Mouse (Mus musculus) heart, postnatal 4 days (tissue): Measurements from ENCODE around the gene Prelid3b. TPM values are rescaled to one million over a fixed set of nuclear protein-coding genes. Genes with fewer than 3 reads are reported as not detected.

Experiments used
- DNase-seq: peaks from one replicate; pipeline ENCODE4 v3.0.0; 2021
- total RNA-seq, 2 experiments: library from RNA; stranded (reverse); gene quantifications; 2 replicates each; pipeline ENCODE4 v1.2.3; 2021

Gene Prelid3b
- total RNA-seq = 100 to 1,000 TPM in 1 of 2 experiments, 10 to 100 TPM in 1; 96.7 to 106 TPM

DNA sequence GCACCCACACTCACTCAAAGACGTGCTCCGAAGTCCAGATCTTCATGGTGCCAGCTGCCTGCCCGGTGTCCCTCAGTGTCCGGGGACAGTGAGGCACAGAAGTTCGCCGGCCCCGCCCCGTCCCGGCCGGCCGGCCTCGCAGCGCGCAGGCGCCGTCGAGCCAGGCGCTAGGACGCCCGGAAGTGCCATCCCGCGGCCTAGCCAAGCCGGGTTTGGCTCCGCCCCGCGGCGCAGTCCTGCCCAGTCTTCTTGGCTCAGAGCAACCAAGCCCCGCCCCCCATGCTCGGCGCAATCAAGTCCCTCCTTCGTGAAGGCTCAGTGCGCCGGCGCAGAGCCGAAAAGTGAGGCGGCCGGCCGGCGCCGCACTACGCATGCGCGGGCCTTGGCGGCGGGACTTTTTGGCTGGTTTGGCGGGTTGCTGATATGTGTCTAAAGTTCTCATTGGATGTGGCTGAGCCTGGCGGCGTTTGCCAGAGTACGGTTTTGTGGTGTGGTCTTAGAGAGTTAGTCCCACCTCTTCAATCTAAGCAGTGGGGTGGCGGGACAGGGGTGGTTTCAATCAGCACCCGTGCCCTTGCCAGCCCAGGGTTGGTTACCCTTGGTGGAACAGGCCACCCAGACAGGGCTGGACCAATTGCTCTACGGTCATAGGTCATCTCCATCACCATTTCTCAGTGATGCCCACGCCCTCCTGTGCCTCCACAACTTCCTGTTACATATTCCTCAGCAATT is at the start of gene Prelid3b:
Prelid3b (minus strand) TSS at position 264 of the 732 bp plus-strand sequence.
- peak; percentile 100 for DNase-seq

DNA sequence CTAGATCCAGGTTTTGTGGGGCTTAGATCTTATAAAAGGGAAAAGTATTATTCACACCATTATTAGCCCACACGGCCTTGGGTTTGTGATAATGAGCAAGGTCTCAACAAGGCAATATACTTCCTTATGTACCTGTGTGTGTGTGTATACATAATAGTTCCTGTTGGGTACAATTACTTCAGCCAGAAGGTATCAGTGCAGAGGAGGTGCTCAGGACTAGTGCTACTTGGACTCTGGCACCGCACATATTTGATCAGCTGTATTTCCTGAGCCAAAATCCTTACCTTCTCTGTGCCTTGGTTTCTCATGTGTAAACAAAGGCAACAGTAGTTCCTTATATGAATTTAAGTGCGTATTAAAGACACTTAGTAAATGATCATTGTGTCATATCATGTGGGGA is 49.3 kb upstream of the Prelid3b start:
- DNase-seq = no peak

GRCm38 (mm10) chr2:174517141-174518079 is 44.5 kb upstream of the Prelid3b start:
- no peak for DNase-seq

DNA sequence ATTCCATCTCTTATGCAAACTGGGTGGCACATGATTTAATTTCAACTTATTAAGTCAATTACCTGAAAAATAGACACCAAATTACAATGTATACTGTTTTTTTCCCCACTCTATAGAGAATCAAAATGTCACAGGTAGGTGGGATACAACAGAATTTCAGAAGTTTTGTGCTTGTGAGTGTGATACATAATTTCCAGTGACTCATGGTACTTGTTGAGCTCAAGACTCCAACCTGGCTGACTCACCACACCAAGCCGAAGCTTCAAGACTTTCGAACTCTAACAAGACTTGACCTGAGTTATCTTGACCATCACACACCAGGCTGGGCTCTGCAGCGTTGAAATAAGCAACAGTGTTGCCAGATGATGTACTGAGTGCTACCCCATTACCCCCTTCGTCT is 42.0 kb upstream of the Prelid3b start:
- no peak for DNase-seq

DNA sequence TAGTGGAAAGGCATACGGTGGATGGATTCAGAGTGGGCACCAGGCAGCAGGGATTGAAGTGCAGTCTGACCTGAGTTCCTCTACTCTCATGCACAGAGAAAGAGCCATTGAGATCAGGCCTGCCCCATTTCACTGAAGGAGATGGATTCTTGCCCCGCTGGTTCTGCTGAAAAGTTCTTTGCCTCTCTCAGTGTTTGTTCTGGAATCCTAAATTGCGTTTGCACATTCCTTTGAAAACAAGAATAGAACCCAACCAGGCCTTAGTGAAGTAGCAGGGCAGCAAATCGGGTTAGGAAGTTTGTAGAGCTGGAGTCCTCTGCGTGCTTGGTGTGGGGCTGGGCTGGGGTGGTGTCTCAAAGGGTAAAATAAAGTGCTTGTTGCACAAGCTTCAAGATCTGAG is 40.9 kb upstream of the Prelid3b start:
- no peak for DNase-seq

DNA sequence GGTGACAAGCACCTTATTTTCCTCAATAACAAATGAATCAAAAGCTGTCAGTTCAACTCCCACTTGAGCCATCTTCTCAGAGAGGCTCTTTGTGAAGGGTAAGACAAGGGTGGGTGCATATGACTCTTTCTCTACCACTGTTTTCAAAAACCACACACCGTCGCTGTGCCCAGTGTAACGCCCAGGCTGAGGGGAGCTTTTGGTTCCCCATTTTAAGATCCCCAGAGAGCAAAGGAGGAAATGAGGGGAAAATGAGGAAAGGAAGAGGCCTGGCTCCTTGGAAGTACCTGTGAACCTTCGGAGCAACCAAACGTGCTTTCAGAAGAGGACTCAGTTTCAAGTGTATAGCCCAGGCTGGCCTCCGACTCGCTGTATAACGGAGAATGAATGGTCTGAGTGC is 36.9 kb upstream of the Prelid3b start:
- DNase-seq = no peak

DNA sequence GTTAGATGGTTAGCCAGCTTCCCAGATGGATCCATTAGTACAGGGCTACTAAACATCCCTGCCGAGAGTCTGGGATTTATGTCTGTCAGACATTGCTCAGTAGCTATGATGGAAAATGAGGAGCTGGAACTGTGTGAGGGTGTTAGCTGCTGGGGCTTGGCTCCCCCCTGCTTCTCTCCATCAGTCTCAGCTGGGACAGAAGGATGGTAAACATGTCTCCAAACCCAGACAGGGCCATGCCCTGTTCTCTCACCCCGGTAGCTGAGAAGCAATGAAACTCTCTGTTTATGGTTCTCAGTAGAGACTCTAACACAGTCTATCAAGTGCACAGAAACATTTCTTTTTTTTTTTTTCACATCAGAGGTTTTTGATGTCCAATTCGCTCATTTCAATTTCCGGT is 35.1 kb upstream of the Prelid3b start:
- no peak for DNase-seq

- DNase-seq = peak; percentile 15
Observed at GRCm38 (mm10) chr2:174502831-174503460, 30.1 kb upstream of the Prelid3b start.

DNA sequence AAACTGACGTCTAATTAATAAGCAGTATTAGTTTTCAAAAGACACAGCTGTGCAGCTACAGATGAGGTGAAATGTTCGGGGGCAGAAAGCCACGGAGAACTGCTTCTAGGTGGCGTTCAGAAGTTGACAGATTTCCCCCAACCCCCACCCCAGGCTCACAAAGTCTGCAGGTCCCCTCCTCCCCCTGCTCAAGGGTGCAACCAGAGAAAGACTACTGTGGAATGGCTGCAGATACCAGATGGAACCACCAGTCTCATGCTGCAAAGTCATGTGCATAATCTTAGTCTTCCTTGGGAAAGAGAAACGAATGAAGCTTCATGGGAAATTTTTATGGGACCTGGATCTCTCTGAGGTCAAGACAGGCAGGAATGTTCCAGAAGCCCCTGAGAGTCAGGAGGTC is 29.4 kb upstream of the Prelid3b start:
- DNase-seq = no peak

DNA sequence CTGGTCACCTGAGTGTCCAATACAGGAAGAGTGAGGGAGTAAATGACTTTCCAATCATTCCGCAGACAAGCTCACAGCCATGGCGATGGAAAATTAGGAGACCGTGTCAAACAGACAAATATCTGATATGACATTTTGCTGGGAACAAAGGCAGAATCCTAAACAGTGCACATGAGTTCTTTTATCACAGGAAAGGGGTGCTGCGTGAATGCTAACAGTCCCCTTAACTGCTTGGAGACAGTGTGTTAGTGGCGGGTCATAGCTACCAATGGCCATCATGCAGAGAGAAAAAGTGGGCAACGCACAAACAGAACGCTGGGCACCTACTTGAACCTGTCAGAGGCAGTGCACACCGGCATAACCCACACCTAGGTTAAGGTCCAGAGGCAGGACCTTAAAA is 28.6 kb upstream of the Prelid3b start:
- no peak for DNase-seq

- no peak for DNase-seq
Observed at GRCm38 (mm10) chr2:174500814-174501503, 28.1 kb upstream of the Prelid3b start.

DNA sequence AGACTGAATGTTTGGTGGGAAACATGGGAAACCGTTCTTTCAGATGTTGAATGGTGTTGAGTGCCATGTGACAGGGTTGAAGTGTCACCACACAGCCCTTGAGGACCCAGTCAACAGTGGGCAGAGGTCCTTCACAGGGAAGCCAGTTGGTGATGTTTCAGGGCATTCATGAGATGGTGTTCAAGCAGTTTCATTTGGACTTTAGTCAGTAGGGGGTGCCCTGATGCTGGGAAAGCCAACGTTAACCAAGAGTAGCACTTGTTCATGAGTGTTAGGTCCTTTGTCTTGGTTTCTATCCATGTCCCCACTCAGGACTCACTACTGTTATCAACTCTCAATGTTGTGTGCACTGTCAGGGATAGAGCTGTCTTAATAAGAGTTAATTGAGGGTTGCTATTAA is 20.0 kb upstream of the Prelid3b start:
- no peak for DNase-seq

- no peak for DNase-seq
Observed at GRCm38 (mm10) chr2:174487005-174487404, 14.1 kb upstream of the Prelid3b start.

GRCm38 (mm10) chr2:174478746-174479145 is 5.9 kb upstream of the Prelid3b start:
- DNase-seq = no peak

GRCm38 (mm10) chr2:174477543-174478319 is 4.8 kb upstream of the Prelid3b start:
- no peak for DNase-seq

GRCm38 (mm10) chr2:174473550-174473927 is 658 bp upstream of the Prelid3b start:
- no peak for DNase-seq

- DNase-seq = no peak
Observed at GRCm38 (mm10) chr2:174472407-174472806, 474 bp downstream of the Prelid3b start.

DNA sequence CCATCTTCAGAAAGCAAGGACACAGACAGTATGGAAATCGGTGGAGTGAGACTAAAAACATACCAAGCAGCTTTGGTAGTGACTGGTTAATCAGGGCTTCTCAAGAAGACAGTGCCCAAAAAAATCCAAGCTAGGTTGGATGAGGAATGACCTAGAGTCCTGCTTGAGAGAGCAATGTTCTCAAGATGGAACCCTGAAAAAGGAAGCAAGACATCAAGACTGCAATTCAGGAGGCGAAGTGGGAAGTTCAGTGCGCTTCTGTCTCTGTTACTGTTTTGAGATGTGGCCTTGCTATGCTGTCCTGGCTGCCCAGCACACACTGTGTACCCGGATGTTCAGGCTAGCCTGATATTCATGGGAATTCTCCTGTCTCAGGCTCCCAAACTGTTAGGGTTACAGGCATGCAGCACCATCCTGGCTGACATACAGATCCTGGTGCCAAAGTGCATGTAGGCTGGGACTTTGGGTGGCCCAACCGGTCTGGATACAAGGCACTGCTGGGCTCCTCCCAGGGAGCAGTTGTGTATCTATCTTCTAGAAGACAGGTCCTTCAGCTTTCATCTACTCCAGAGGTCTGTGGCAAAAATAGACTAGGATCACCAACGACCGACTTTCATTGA is 2.0 kb downstream of the Prelid3b start:
- DNase-seq = no peak

DNA sequence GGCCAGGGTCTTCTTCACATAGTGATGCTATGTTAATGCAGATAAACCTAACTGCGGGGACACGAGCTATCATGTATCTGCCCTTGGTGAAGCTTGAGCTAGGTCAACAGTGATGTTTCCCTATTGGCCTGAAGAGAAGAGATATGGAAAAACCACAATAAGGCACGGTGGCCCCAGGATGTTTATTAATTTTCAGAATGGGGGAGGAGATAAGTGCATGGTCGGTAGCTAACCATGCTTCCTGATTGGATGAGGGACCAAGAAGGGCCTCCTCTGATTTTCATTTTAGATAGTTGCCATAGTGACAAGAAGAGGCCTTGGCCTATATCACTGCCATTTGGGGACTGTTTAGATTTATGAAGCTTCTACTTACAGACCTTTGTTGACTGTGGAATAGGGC is 2.5 kb downstream of the Prelid3b start:
- DNase-seq = no peak

DNA sequence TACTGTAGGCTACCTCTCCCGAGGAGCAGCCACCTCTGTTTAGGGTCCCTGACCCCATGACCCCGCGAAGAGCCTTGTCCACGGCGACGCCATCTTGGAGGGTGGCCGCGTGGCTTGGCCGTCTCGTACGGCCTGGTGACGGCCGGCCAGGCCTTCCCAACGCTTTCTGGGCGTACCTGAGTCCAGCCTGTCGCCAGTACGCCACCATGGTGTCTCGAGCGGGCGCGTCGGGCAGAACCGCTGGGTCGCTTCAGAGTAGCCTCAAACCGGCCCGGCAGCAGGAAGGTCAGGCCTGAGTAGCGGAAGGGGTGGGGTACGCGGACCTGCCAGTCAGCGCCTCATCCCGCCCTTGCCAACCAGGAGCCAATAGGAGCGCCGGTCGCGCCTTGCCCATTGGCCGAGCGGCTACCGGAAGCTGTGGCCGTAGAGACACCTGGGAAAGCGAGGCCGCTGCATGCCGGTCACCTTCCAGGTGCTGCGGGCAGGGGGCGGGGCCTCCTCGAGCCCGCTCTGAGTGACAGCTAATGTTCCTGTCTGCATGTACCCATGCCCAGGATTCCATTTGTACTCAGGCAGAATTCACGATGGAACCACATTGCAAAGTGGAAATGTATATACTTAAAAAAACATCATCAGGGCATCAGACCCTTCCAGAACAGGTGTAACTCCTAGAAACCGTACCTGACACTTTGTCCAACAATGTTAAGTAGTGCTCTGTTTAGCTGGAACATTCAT is 8.9 kb downstream of the Prelid3b start, which contains the start of gene Atp5e:
Atp5e (minus strand) TSS at position 317 of the 735 bp plus-strand sequence.
- peak; percentile 97 for DNase-seq
